Mouse (Mus musculus) embryo, embryonic 11.5 days (tissue): ENCODE data around the gene Gm20441.

Source experiments
- DNase-seq: peaks from one replicate; pipeline ENCODE4 v3.0.0-alpha.2; 2012; ENCODE audit warnings: low read depth, low spot score

The Gm20441 gene

GRCm38 (mm10) chr10:75780769-75781578 lies at the start of gene Gm20441, which contains the start of gene Gstt3:
Gene Gm20441, minus strand, starts transcription at chr10:75780954.
Gene Gstt3, minus strand, starts transcription at chr10:75781414.
- no peak for DNase-seq

GRCm38 (mm10) chr10:75830275-75830670 lies 49.5 kb upstream of the Gm20441 start:
- no peak for DNase-seq

- DNase-seq, result no peak
Observed at GRCm38 (mm10) chr10:75829529-75830274, 48.9 kb upstream of the Gm20441 start.

GRCm38 (mm10) chr10:75828500-75828931 lies 47.8 kb upstream of the Gm20441 start:
- no peak for DNase-seq

- no peak for DNase-seq
Observed at GRCm38 (mm10) chr10:75827668-75828360, 47.1 kb upstream of the Gm20441 start.

- DNase-seq, result no peak
Observed at GRCm38 (mm10) chr10:75824530-75824929, 43.8 kb upstream of the Gm20441 start.

- DNase-seq, result no peak
Observed at GRCm38 (mm10) chr10:75823782-75824181, 43.0 kb upstream of the Gm20441 start.

- DNase-seq, result no peak
Observed at GRCm38 (mm10) chr10:75822443-75822842, 41.7 kb upstream of the Gm20441 start, which contains the start of gene Gstt4. Gene Gstt4, minus strand, starts transcription at chr10:75822543.

GRCm38 (mm10) chr10:75819882-75820281 lies 39.1 kb upstream of the Gm20441 start:
- no peak for DNase-seq

- no peak for DNase-seq
Observed at GRCm38 (mm10) chr10:75818641-75819040, 37.9 kb upstream of the Gm20441 start.

GRCm38 (mm10) chr10:75804217-75804616 lies 23.5 kb upstream of the Gm20441 start:
- DNase-seq, result no peak

GRCm38 (mm10) chr10:75798176-75798696 lies 17.5 kb upstream of the Gm20441 start, which contains the start of gene Gstt1:
Gene Gstt1, minus strand, starts transcription at chr10:75798584.
- no peak for DNase-seq

GRCm38 (mm10) chr10:75797619-75798175 lies 16.9 kb upstream of the Gm20441 start:
- DNase-seq, result no peak

GRCm38 (mm10) chr10:75796731-75797516 lies 16.2 kb upstream of the Gm20441 start:
- DNase-seq, result no peak

- DNase-seq, result no peak
Observed at GRCm38 (mm10) chr10:75794880-75795279, 14.1 kb upstream of the Gm20441 start.

GRCm38 (mm10) chr10:75790773-75791172 lies 10.0 kb upstream of the Gm20441 start:
- no peak for DNase-seq

- no peak for DNase-seq
Observed at GRCm38 (mm10) chr10:75789841-75790240, 9.1 kb upstream of the Gm20441 start.

- no peak for DNase-seq
Observed at GRCm38 (mm10) chr10:75789081-75789735, 8.5 kb upstream of the Gm20441 start.

- DNase-seq, result no peak
Observed at GRCm38 (mm10) chr10:75788277-75788676, 7.5 kb upstream of the Gm20441 start.

- no peak for DNase-seq
Observed at GRCm38 (mm10) chr10:75785442-75785841, 4.7 kb upstream of the Gm20441 start.
